Mouse (Mus musculus): ENCODE data around the gene Arhgap9. TPM values are rescaled to one million over a fixed set of nuclear protein-coding genes. Genes with fewer than 3 reads are reported as not detected.

The Arhgap9 gene
- total RNA-seq, 2 experiments from 2014 or later = 0.94 to 1.1 TPM

GRCm38 (mm10) chr10:127369834-127370820, 48.4 kb downstream of the Arhgap9 start, which contains the start of gene Inhbc:
Gene Inhbc (minus strand): TSS chr10:127370431.
- no peak for DNase-seq (ENCODE audit: low spot score in 2 of 2)
- intact Hi-C loops (cut with DNase I) = no loop called here

DNA sequence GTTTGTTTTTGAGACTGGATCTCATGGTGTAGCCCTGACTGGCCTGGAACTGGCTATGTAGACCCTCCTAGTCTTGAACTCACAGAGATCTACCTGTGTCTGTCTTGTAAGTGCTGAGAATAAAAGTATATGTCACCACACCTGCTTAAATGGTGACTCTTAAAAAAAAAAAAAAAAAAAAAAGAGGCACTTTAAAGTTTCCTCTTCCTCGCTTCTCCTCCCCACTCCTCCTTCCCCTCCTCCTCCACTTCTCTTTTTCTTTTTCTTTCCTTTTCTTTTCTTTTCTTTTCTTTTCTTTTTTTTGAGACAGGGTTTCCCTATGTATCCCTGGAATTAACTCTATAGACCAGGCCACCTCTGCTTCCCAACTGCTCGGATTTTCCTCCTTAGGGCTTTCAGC, 49.3 kb downstream of the Arhgap9 start:
- DNase-seq (ENCODE audit: low spot score in 2 of 2) = no peak
- intact Hi-C loops (cut with DNase I) = no loop called here

DNA sequence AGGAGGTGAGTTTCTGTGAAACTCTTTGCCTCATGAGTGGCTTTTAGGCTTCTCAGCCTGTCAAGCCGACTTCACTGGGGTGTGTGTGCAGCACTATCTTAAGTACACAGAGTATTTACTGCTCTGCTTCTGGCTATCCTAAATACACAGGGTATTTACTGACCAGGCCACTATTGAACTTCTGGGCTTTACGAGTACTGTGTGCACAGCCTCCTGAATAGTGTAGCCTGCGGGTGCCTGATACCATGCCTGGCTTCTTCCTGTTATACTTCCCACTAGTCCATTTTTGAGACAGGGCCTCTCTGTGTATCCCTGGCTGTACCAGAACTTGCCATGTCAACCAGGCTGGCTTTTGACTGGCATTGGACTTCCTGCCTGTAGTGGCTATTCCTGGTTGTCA, 55.9 kb downstream of the Arhgap9 start:
- intact Hi-C loops (cut with DNase I) = no loop called here
- DNase-seq (ENCODE audit: low spot score in 2 of 2) = no peak

Other genes starting within 250 kb of the Arhgap9 start
- 100 to 1,000 TPM; 680 to 686 TPM for gene Agap2, start 246.7 kb upstream of the Arhgap9 start, total RNA-seq (2021)
- 100 to 1,000 TPM; 118 to 119 TPM for gene Os9, start 200.8 kb upstream of the Arhgap9 start, total RNA-seq (2021)
- gene B4galnt1, start 156.7 kb upstream of the Arhgap9 start, total RNA-seq (2021) = 100 to 1,000 TPM; 116 to 122 TPM
- gene Slc26a10, start 141.3 kb upstream of the Arhgap9 start, total RNA-seq (2021) = 1 to 10 TPM; 1.8 to 4.4 TPM
- gene Arhgef25, start 131.9 kb upstream of the Arhgap9 start, total RNA-seq (2021) = 100 to 1,000 TPM; 173 to 176 TPM
- gene Dtx3, start 126.2 kb upstream of the Arhgap9 start, total RNA-seq (2021) = 100 to 1,000 TPM; 195 to 221 TPM
- gene Pip4k2c, start 110.4 kb upstream of the Arhgap9 start, total RNA-seq (2021) = 100 to 1,000 TPM in 1 of 2 experiments, 10 to 100 TPM in 1; 94.6 to 106 TPM
- gene Kif5a, start 58.6 kb upstream of the Arhgap9 start, total RNA-seq (2021) = 1,000 to 10,000 TPM in 1 of 2 experiments, 100 to 1,000 TPM in 1; 978 to 1,176 TPM
- 100 to 1,000 TPM; 267 to 287 TPM for gene Dctn2, start 55.6 kb upstream of the Arhgap9 start, total RNA-seq (2021)
- gene Mbd6, start 32.9 kb upstream of the Arhgap9 start, total RNA-seq (2021) = 10 to 100 TPM; 32.9 to 54.4 TPM
- 10 to 100 TPM; 54.9 to 60.1 TPM for gene Mars, start 10.2 kb upstream of the Arhgap9 start, total RNA-seq (2021)
- gene Gli1, start 20.0 kb downstream of the Arhgap9 start, total RNA-seq (2021) = 1 to 10 TPM; 1.9 to 2.9 TPM
- under 1 TPM; 0.15 to 0.20 TPM for gene Inhbe, start 32.4 kb downstream of the Arhgap9 start, total RNA-seq (2021)
- gene Inhbc, start 48.5 kb downstream of the Arhgap9 start, total RNA-seq (2021) = not detected
- gene R3hdm2, start 58.4 kb downstream of the Arhgap9 start, total RNA-seq (2021) = 100 to 1,000 TPM; 348 to 365 TPM
- gene Stac3, start 179.7 kb downstream of the Arhgap9 start, total RNA-seq (2021) = 1 to 10 TPM; 1.7 to 2.9 TPM
- 1 to 10 TPM; 2.1 to 4.9 TPM for gene Ndufa4l2, start 193.0 kb downstream of the Arhgap9 start, total RNA-seq (2021)
- gene Shmt2, start 200.5 kb downstream of the Arhgap9 start, total RNA-seq (2021) = 10 to 100 TPM; 22.8 to 29.9 TPM
- gene Nxph4, start 212.6 kb downstream of the Arhgap9 start, total RNA-seq (2021) = 1 to 10 TPM; 6.0 to 7.6 TPM

Measured in left cerebral cortex, postnatal 36 days (tissue).